Mouse (Mus musculus) liver, embryonic 14.5 days (tissue): Measurements from ENCODE around the gene Itga1. TPM values are rescaled to one million over a fixed set of nuclear protein-coding genes. Genes with fewer than 3 reads are reported as not detected.

Source experiments
- ATAC-seq: fragments of 200-750 bp; cut with Nextera tagmentation; 2 replicates; pipeline ENCODE4 v1.8.0; 2017; ENCODE audit warnings: moderate number of reproducible peaks, mild to moderate bottlenecking, moderate library complexity; ENCODE audit not compliant: insufficient read depth
- DNase-seq, 3 experiments: peaks; one replicate each; pipeline ENCODE4 v3.0.0-alpha.2; 2012 to 2013; ENCODE audit warnings: low read depth in 3 of 3, low spot score in 3 of 3
- H3K27ac ChIP-seq: fragments of 300-500 bp; sonication (generic); 2 replicates; pipeline ENCODE4 v1.5.1; 2014; ENCODE audit warnings: moderate library complexity, mild to moderate bottlenecking, control low read depth, inconsistent platforms
- H3K27me3 ChIP-seq: fragments of 300-500 bp; sonication (generic); 2 replicates; pipeline ENCODE4 v1.6.1; 2014; ENCODE audit warnings: mild to moderate bottlenecking, low read length, moderate library complexity; ENCODE audit not compliant: control insufficient read depth, insufficient read depth
- H3K36me3 ChIP-seq: fragments of 300-500 bp; sonication (generic); replicated peaks from 2 replicates; pipeline ENCODE4 v1.6.1; 2014; ENCODE audit warnings: low read depth; ENCODE audit not compliant: control insufficient read depth, insufficient read depth
- H3K4me1 ChIP-seq, 2 experiments: fragments of 200-500 bp in 1 of 2; fragments of 300-500 bp in 1 of 2; sonication (generic) in 1 of 2; replicated peaks; 2 replicates each; pipeline ENCODE4 v1.6.1; 2012 to 2014; ENCODE audit warnings: antibody characterized with exemption in 1 of 2, inconsistent platforms in 1 of 2, low read length in 1 of 2; ENCODE audit not compliant: control insufficient read depth in 2 of 2, insufficient read depth in 2 of 2
- H3K4me2 ChIP-seq: fragments of 300-500 bp; sonication (generic); 2 replicates; pipeline ENCODE4 v1.6.1; 2014; ENCODE audit warnings: low read depth, mild to moderate bottlenecking, control low read depth, moderate library complexity
- H3K4me3 ChIP-seq, 2 experiments: fragments of 200-500 bp in 1 of 2; fragments of 300-500 bp in 1 of 2; sonication (generic) in 1 of 2; 2 replicates each; pipeline ENCODE4 v1.5.1; 2012 to 2014; ENCODE audit warnings: low read depth in 2 of 2, low read length in 2 of 2, mild to moderate bottlenecking in 2 of 2, control low read depth in 1 of 2, inconsistent platforms in 1 of 2, moderate library complexity in 1 of 2; ENCODE audit not compliant: insufficient read depth in 1 of 2
- H3K9ac ChIP-seq: fragments of 300-500 bp; sonication (generic); replicated peaks from 2 replicates; pipeline ENCODE4 v1.6.1; 2014; ENCODE audit warnings: mild to moderate bottlenecking, control low read depth, moderate library complexity
- H3K9me3 ChIP-seq: fragments of 300-500 bp; sonication (generic); 2 replicates; pipeline ENCODE4 v1.6.1; 2016; ENCODE audit warnings: low read length, mixed read lengths; ENCODE audit not compliant: control insufficient read depth
- CTCF ChIP-seq: IDR thresholded peaks from 2 replicates; pipeline ENCODE4 v1.5.1; 2016; ENCODE audit warnings: antibody characterized with exemption, low read depth, control low read depth
- EP300 ChIP-seq: IDR thresholded peaks from 2 replicates; pipeline ENCODE4 v1.6.1; 2016; ENCODE audit warnings: antibody characterized with exemption, low read depth
- WGBS: fragments of 180-500 bp; shearing (Covaris S2); extraction: QIAGEN DNeasy Blood & Tissue Kit; methylation state at CpG from one replicate; pipeline ENCODE4 v1.1.7; 2014; ENCODE audit not compliant: insufficient replicate concordance; 5-methylcytosine and 5-hydroxymethylcytosine counted together
- polyA plus RNA-seq, 2 experiments: library from polyadenylated mRNA; depleted of rRNA in 1 of 2; stranded (reverse) in 1 of 2; unstranded in 1 of 2; fragments of >200 nt; fragmentation: Nextera tagmentation in 1 of 2; extraction: Ambion mirVana in 1 of 2; gene quantifications; 2 replicates each; pipeline versions ENCODE4 v1.2.1 to v1.2.3; 2012 to 2014

The Itga1 gene
- polyA plus RNA-seq, 2 experiments: 0.94 to 2.8 TPM

- 68% methylated on average over 4 of the region's 4 CpGs for WGBS
- H3K4me1 ChIP-seq: no peaks in the 10 kb centered on the region
- DNase-seq: no peak
Measured at GRCm38 (mm10) chr13:115067324-115067967, 34.3 kb downstream of the Itga1 start.

DNA sequence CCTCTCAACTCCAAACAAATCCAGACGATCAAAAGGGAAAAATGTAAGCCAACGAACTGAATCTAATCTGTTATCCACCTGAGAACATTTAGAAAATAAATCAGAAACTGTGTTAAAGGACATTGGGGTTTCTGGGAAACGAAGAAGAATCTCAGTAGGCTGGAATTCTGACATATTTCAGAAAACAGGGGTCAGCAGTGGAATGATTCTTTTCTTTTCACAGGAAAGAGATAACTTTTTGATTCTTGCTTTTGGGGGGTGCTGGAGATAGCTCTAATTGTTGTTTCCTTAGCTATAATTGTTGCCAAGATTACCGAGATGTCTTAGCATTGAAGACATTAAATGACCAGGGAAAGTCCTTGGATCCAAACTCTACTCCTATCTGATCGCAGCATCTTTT lies 44.2 kb downstream of the Itga1 start:
- Histone ChIP-seq H3K4me3 (no peak overlapping the region), H3K9me3 (no peaks in the 10 kb centered on the region), H3K4me2 (no peak overlapping the region), H3K9ac (no peak overlapping the region), H3K36me3 (no peaks in the 10 kb centered on the region), H3K27me3 (no peaks in the 10 kb centered on the region), H3K27ac (no peak overlapping the region), H3K4me1 (no peaks in the 10 kb centered on the region)
- DNase-seq: no peak
- TF ChIP-seq EP300 (no peak), CTCF (no peak)
- no peak for ATAC-seq
- WGBS: 62% methylated on average over 5 of the region's 5 CpGs

More at GRCm38 (mm10) chr13:115067324-115067967, 34.3 kb downstream of the Itga1 start:
- Histone ChIP-seq H3K4me3 (no peak overlapping the region), H3K9ac (no peak overlapping the region), H3K27ac (no peak overlapping the region), H3K27me3 (no peaks in the 10 kb centered on the region), H3K36me3 (no peaks in the 10 kb centered on the region), H3K9me3 (no peaks in the 10 kb centered on the region), H3K4me2 (no peak overlapping the region)
- TF ChIP-seq CTCF (no peak), EP300 (no peak)
- ATAC-seq: no peak

DNA sequence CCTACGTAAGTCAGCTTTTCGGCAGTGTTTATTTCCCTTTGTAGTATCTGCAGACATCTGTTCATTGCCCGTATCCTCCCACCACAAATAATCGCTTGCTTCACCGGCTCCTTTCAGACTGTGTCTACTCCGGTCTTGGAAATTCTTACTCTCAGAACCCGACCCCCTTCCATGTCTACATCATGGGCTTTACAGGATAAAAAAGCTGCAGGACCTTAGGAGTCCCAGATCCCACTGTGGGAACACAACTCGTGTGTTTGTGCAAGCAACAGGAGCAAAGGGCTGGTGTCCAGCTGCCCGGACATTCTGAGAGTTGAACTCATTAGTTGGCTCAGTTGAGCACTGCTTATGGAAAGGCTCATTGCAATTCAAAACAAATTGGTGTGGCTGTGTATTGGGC lies 47.0 kb downstream of the Itga1 start:
- H3K27ac ChIP-seq: no peak overlapping the region
- H3K4me1 ChIP-seq: no peaks in the 10 kb centered on the region
- no peak overlapping the region for H3K9ac ChIP-seq
- H3K4me2 ChIP-seq: no peak overlapping the region
- no peak overlapping the region for H3K4me3 ChIP-seq
- TF ChIP-seq EP300 (no peak), CTCF (no peak)
- ATAC-seq: no peak
- 45% methylated on average over 9 of the region's 9 CpGs for WGBS
- no peak for DNase-seq
- H3K9me3 ChIP-seq: no peaks in the 10 kb centered on the region
- H3K27me3 ChIP-seq: no peaks in the 10 kb centered on the region
- no peaks in the 10 kb centered on the region for H3K36me3 ChIP-seq

GRCm38 (mm10) chr13:115052568-115052967 lies 49.2 kb downstream of the Itga1 start:
- no peaks in the 10 kb centered on the region for H3K27me3 ChIP-seq
- no peak for ATAC-seq
- H3K36me3 ChIP-seq: no peaks in the 10 kb centered on the region
- TF ChIP-seq EP300: no peak
- no peak for TF ChIP-seq CTCF
- no peak overlapping the region for H3K9ac ChIP-seq
- H3K4me1 ChIP-seq: no peaks in the 10 kb centered on the region
- DNase-seq: no peak
- H3K27ac ChIP-seq: no peak overlapping the region
- H3K4me2 ChIP-seq: no peak overlapping the region
- no peaks in the 10 kb centered on the region for H3K9me3 ChIP-seq
- WGBS: 68% methylated on average over 7 of the region's 7 CpGs
- no peak overlapping the region for H3K4me3 ChIP-seq

- ATAC-seq: no peak
- DNase-seq: no peak
- no peaks in the 10 kb centered on the region for H3K4me1 ChIP-seq
- no peak overlapping the region for H3K27ac ChIP-seq
- H3K4me2 ChIP-seq: no peak overlapping the region
- no peak for TF ChIP-seq CTCF
- TF ChIP-seq EP300: no peak
- H3K9me3 ChIP-seq: no peaks in the 10 kb centered on the region
- WGBS: 63% methylated on average over 13 of the region's 13 CpGs
- no peaks in the 10 kb centered on the region for H3K36me3 ChIP-seq
- no peaks in the 10 kb centered on the region for H3K27me3 ChIP-seq
- H3K9ac ChIP-seq: no peak overlapping the region
- H3K4me3 ChIP-seq: no peak overlapping the region
Measured at GRCm38 (mm10) chr13:115050660-115051559, 50.9 kb downstream of the Itga1 start.
